Mouse (Mus musculus): Measurements from ENCODE around the gene Trappc6a.

Trappc6a gene

DNA sequence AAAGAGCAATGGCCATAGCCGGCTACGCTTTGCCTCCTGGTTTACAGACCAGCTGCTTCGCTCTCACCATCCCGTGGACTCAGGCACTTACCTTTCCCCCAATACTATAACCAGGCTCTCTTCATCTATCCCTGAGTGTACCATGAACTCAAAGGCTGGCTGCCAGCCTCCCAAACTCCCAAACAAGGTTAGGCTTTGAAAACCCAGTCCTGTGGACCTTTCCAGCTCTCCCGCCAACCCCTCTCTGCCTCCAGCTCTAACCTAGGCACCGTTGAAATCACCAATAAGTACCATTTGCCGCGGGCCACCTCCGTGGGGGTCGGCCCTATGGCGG, 53.2 kb downstream of the Trappc6a start:
- DNase-seq (ENCODE audit: low read depth, low spot score): no peak

- peak; percentile 98 for DNase-seq (ENCODE audit: low read depth, low spot score)
Observed at GRCm38 (mm10) chr7:19561765-19562642, 53.8 kb downstream of the Trappc6a start.

DNA sequence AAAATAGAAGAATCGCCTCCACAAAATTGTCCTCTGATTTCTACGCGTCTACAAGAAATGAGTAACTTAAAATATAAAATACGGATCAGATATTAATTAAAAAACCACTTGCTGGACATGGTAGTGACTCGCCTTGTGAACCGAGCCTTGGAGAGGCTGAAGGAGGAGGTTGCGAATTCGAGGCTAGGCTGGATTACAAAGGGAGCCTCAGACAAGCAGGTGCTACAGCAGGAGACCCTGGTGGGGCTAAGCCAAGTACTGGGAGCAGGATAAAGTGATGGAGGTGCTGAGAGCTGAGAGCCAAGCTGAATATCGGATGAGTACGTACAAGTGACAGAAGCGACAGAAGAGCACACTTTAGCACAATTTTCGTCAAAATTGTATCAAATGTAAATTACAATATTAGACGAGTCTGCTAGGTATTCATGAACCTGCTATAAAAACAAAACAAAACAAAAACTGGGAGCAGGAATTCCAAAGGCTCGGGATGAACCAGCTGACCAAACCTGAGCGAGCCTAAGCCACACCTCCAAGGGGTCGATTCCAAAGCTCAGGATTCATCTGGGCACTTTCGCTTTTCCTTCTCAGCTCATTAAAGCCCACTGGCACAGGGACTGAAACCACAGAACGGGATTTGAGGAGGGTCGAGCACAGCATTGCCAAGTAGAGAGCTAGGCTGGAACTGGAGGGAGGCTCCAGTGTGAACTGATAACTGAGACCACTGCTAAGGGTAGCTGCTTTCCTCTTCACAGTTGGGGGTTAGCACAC, 54.6 kb downstream of the Trappc6a start, which contains the start of gene Ppp1r37:
TSS of gene Ppp1r37 (minus strand) at position 434 of the 768 bp plus-strand sequence.
- peak; percentile 46 for DNase-seq (ENCODE audit: low read depth, low spot score)

GRCm38 (mm10) chr7:19563884-19564283, 55.7 kb downstream of the Trappc6a start:
- DNase-seq (ENCODE audit: low read depth, low spot score): no peak

DNA sequence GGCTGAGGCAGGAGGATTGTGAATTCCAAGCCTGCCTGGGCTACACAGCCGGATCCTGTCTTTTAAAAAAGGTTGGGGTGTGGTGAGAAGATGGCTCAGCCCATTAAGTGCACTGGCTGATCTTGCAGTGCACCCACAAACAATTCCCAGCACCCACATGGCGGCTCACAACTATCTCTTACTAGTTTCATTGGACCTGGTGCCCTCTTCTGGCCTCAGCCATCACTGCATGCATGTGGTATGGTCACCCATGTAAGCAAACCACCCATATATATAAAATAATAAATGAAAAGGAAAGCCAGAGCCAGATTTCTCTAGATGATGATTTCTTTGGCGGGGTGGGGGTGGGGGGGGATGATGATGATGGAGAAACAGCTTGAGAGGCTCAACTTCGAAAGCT, 56.3 kb downstream of the Trappc6a start:
- DNase-seq (ENCODE audit: low read depth, low spot score): no peak

All from brain, adult 2 months (tissue).